Mouse (Mus musculus) ES-Bruce4 (cell line): ENCODE data around the gene Xrcc1. TPM values are rescaled to one million over a fixed set of nuclear protein-coding genes. Genes with fewer than 3 reads are reported as not detected.
A peak's percentile ranks its signal among the peaks of the same experiment; 100 is the strongest.

Experiments
- H3K27ac ChIP-seq: 2 replicates; pipeline ENCODE4 v1.5.1; 2012; ENCODE audit warnings: low read length, inconsistent platforms; ENCODE audit not compliant: insufficient read depth
- H3K27me3 ChIP-seq: 2 replicates; pipeline ENCODE4 v1.6.1; 2012; ENCODE audit warnings: mild to moderate bottlenecking, low read length, inconsistent platforms; ENCODE audit not compliant: control insufficient read depth, poor library complexity, insufficient read depth, severe bottlenecking
- H3K36me3 ChIP-seq: 2 replicates; pipeline ENCODE4 v1.6.1; 2012; ENCODE audit warnings: inconsistent platforms, mild to moderate bottlenecking, low read length, moderate library complexity; ENCODE audit not compliant: control insufficient read depth, poor library complexity, insufficient read depth, severe bottlenecking
- H3K4me1 ChIP-seq: one replicate; pipeline ENCODE4 v1.8.1; 2011; ENCODE audit warnings: low read length; ENCODE audit not compliant: control insufficient read depth, insufficient read depth
- H3K4me3 ChIP-seq: 2 replicates; pipeline ENCODE4 v1.5.1; 2011; ENCODE audit warnings: low read depth, mild to moderate bottlenecking, low read length
- H3K9ac ChIP-seq: 2 replicates; pipeline ENCODE4 v1.6.1; 2012; ENCODE audit warnings: low read depth, mild to moderate bottlenecking, inconsistent platforms; ENCODE audit not compliant: poor library complexity, severe bottlenecking
- H3K9me3 ChIP-seq: replicated peaks from 2 replicates; pipeline ENCODE4 v1.6.1; 2012; ENCODE audit warnings: mild to moderate bottlenecking, low read length, inconsistent platforms; ENCODE audit not compliant: control insufficient read depth, poor library complexity, insufficient read depth, severe bottlenecking
- CTCF ChIP-seq: IDR thresholded peaks from one replicate; pipeline ENCODE4 v1.8.1; 2011; ENCODE audit warnings: low read depth, low read length
- EP300 ChIP-seq: IDR thresholded peaks from 2 replicates; pipeline ENCODE4 v1.6.1; 2011; ENCODE audit warnings: low read depth, low read length; ENCODE audit not compliant: insufficient read depth
- POLR2A ChIP-seq: IDR thresholded peaks from one replicate; pipeline ENCODE4 v1.8.1; 2011; ENCODE audit warnings: low read length; ENCODE audit not compliant: insufficient read depth
- polyA plus RNA-seq: library from polyadenylated mRNA; stranded (reverse); fragments of >200 nt; gene quantifications from 2 replicates; pipeline ENCODE4 v1.2.4, GENCODE M21; 2011; ENCODE audit warnings: low read depth; ENCODE audit not compliant: missing spikeins, insufficient read depth, insufficient read length

The Xrcc1 gene
- polyA plus RNA-seq, 1 experiment, result 85.8 TPM

- no peak within 1 kb of the TSS for H3K9ac ChIP-seq
- H3K36me3 ChIP-seq, result no peaks in the 10 kb centered on the region
- peak within 1 kb of the TSS; percentile 47 for H3K4me3 ChIP-seq
- peaks cover 5% of the 10 kb centered on the region; the same call in 1 of the 2 replicates for H3K9me3 ChIP-seq
- no peak; the same call in 1 of the 2 replicates for TF ChIP-seq EP300
- peak; percentile 69 for TF ChIP-seq POLR2A
- TF ChIP-seq CTCF, result no peak
- no peak within 1 kb of the TSS for H3K27ac ChIP-seq
- H3K27me3 ChIP-seq, result no peaks in the 10 kb centered on the region
- H3K4me1 ChIP-seq, result peaks cover 1% of the 10 kb centered on the region
These were observed 41.4 kb downstream of the Xrcc1 start, which contains the start of the genes Ethe1 and Zfp575 for GRCm38 (mm10) chr7:24587330-24588105. Gene Ethe1 (plus strand): TSS chr7:24587543. Gene Zfp575 (minus strand): TSS chr7:24587641.

GRCm38 (mm10) chr7:24588336-24588735, 42.2 kb downstream of the Xrcc1 start:
- Histone ChIP-seq H3K36me3 (no peaks in the 10 kb centered on the region), H3K4me3 (no peak overlapping the region), H3K27me3 (no peaks in the 10 kb centered on the region), H3K4me1 (peaks cover 1% of the 10 kb centered on the region), H3K9ac (no peak overlapping the region), H3K9me3 (peaks cover 5% of the 10 kb centered on the region; the same call in 1 of the 2 replicates), H3K27ac (no peak overlapping the region)
- TF ChIP-seq EP300 (no peak), POLR2A (no peak), CTCF (no peak)

GRCm38 (mm10) chr7:24591735-24592134, 45.6 kb downstream of the Xrcc1 start:
- Histone ChIP-seq H3K9me3 (no peaks in the 10 kb centered on the region), H3K27ac (no peak overlapping the region), H3K27me3 (no peaks in the 10 kb centered on the region; the same call in 1 of the 2 replicates), H3K9ac (no peak overlapping the region), H3K4me1 (peaks cover 4% of the 10 kb centered on the region), H3K36me3 (no peaks in the 10 kb centered on the region), H3K4me3 (no peak overlapping the region)
- TF ChIP-seq EP300 (no peak), POLR2A (no peak), CTCF (no peak)

- TF ChIP-seq POLR2A (no peak), CTCF (no peak), EP300 (no peak)
- H3K27ac ChIP-seq, result no peak overlapping the region
- no peaks in the 10 kb centered on the region for H3K9me3 ChIP-seq
- H3K4me1 ChIP-seq, result peaks cover 4% of the 10 kb centered on the region
- H3K9ac ChIP-seq, result no peak overlapping the region
- H3K27me3 ChIP-seq, result no peaks in the 10 kb centered on the region; the same call in 1 of the 2 replicates
- no peak overlapping the region for H3K4me3 ChIP-seq
- H3K36me3 ChIP-seq, result no peaks in the 10 kb centered on the region
These were observed 46.1 kb downstream of the Xrcc1 start for GRCm38 (mm10) chr7:24592163-24592562.

GRCm38 (mm10) chr7:24592781-24593180, 46.7 kb downstream of the Xrcc1 start:
- Histone ChIP-seq H3K27ac (no peak overlapping the region), H3K4me3 (no peak overlapping the region), H3K4me1 (peaks cover 4% of the 10 kb centered on the region), H3K27me3 (no peaks in the 10 kb centered on the region; the same call in 1 of the 2 replicates), H3K9ac (no peak overlapping the region), H3K9me3 (no peaks in the 10 kb centered on the region), H3K36me3 (no peaks in the 10 kb centered on the region)
- TF ChIP-seq CTCF, result no peak
- TF ChIP-seq EP300, result no peak
- TF ChIP-seq POLR2A, result no peak

GRCm38 (mm10) chr7:24593621-24594308, 47.7 kb downstream of the Xrcc1 start:
- H3K9me3 ChIP-seq, result no peaks in the 10 kb centered on the region
- peak overlapping the region; percentile 86 for H3K9ac ChIP-seq
- H3K36me3 ChIP-seq, result no peaks in the 10 kb centered on the region
- no peak for TF ChIP-seq EP300
- TF ChIP-seq CTCF, result no peak
- TF ChIP-seq POLR2A, result peak; percentile 47
- H3K27ac ChIP-seq, result no peak overlapping the region
- peak overlapping the region; percentile 88 for H3K4me3 ChIP-seq
- no peaks in the 10 kb centered on the region; the same call in 1 of the 2 replicates for H3K27me3 ChIP-seq
- peaks cover 3% of the 10 kb centered on the region for H3K4me1 ChIP-seq
